Mouse (Mus musculus): ENCODE measurements around the gene Gsto2. TPM values are rescaled to one million over a fixed set of nuclear protein-coding genes. Genes with fewer than 3 reads are reported as not detected.

Gene Gsto2
- polyA plus RNA-seq, 1 experiment from 2014 or later = 1.8 TPM

GRCm38 (mm10) chr19:47853951-47854795 lies 11.2 kb upstream of the Gsto2 start:
- H3K9ac ChIP-seq (ENCODE audit: low read depth, low read length) = peak overlapping the region; percentile 69; the same call in 1 of the 2 replicates

GRCm38 (mm10) chr19:47854796-47855783 lies 10.2 kb upstream of the Gsto2 start, which contains the start of gene Gsto1:
TSS of gene Gsto1 (plus strand) at chr19:47854970.
- Histone ChIP-seq H3K27me3 (ENCODE audit: control insufficient read depth, insufficient read depth, low read length) (no peaks in the 10 kb centered on the region), H3K4me3 (ENCODE audit: low read length) (peak within 1 kb of the TSS; percentile 56), H3K4me1 (ENCODE audit: control insufficient read depth, insufficient read depth, low read length) (peaks cover 8% of the 10 kb centered on the region; the same call in 1 of the 2 replicates), H3K27ac (ENCODE audit: low read depth, low read length) (0 out of 2 replicates have a peak within 1 kb of the TSS, but pooled peaks have one; percentile 30), H3K4me2 (replicated peaks; ENCODE audit: low read depth, low read length) (peak within 1 kb of the TSS; percentile 88), H3K9ac (ENCODE audit: low read depth, low read length) (peak within 1 kb of the TSS; percentile 69), H3K36me3 (ENCODE audit: control insufficient read depth, insufficient read depth, low read length) (peaks cover 7% of the 10 kb centered on the region; the same call in 1 of the 2 replicates), H3K9me3 (ENCODE audit: control insufficient read depth, low read length) (no peaks in the 10 kb centered on the region)
- ATAC-seq (ENCODE audit: low FRiP score, low TSS enrichment) = peak; percentile 98
- under 1% methylated on average over 60 of the region's 60 CpGs for WGBS

More at GRCm38 (mm10) chr19:47853951-47854795, 11.2 kb upstream of the Gsto2 start:
- peak overlapping the region; percentile 56 for H3K4me3 ChIP-seq (ENCODE audit: low read length)
- H3K36me3 ChIP-seq (ENCODE audit: control insufficient read depth, insufficient read depth, low read length) = peaks cover 5% of the 10 kb centered on the region; the same call in 1 of the 2 replicates
- 20% methylated on average over 13 of the region's 13 CpGs for WGBS
- 0 out of 2 replicates have a peak overlapping the region, but pooled peaks have one; percentile 30 for H3K27ac ChIP-seq (ENCODE audit: low read depth, low read length)
- no peaks in the 10 kb centered on the region for H3K9me3 ChIP-seq (ENCODE audit: control insufficient read depth, low read length)
- H3K4me2 ChIP-seq (replicated peaks; ENCODE audit: low read depth, low read length) = peak overlapping the region; percentile 88
- H3K27me3 ChIP-seq (ENCODE audit: control insufficient read depth, insufficient read depth, low read length) = no peaks in the 10 kb centered on the region
- peaks cover 8% of the 10 kb centered on the region; the same call in 1 of the 2 replicates for H3K4me1 ChIP-seq (ENCODE audit: control insufficient read depth, insufficient read depth, low read length)
- ATAC-seq (ENCODE audit: low FRiP score, low TSS enrichment) = peak; percentile 78

GRCm38 (mm10) chr19:47857957-47858942 lies 7.1 kb upstream of the Gsto2 start:
- Histone ChIP-seq H3K27ac (ENCODE audit: low read depth, low read length) (no peak overlapping the region), H3K27me3 (ENCODE audit: control insufficient read depth, insufficient read depth, low read length) (no peaks in the 10 kb centered on the region), H3K4me3 (ENCODE audit: low read length) (no peak overlapping the region), H3K36me3 (ENCODE audit: control insufficient read depth, insufficient read depth, low read length) (peaks cover 16% of the 10 kb centered on the region; the same call in 1 of the 2 replicates), H3K9me3 (ENCODE audit: control insufficient read depth, low read length) (no peaks in the 10 kb centered on the region), H3K9ac (ENCODE audit: low read depth, low read length) (no peak overlapping the region), H3K4me2 (replicated peaks; ENCODE audit: low read depth, low read length) (no peak overlapping the region), H3K4me1 (ENCODE audit: control insufficient read depth, insufficient read depth, low read length) (peaks cover 8% of the 10 kb centered on the region; the same call in 1 of the 2 replicates)
- WGBS = 85% methylated on average over 18 of the region's 18 CpGs
- ATAC-seq (ENCODE audit: low FRiP score, low TSS enrichment) = no peak

- H3K4me1 ChIP-seq (ENCODE audit: control insufficient read depth, insufficient read depth, low read length) = peaks cover 4% of the 10 kb centered on the region; the same call in 1 of the 2 replicates
- no peak overlapping the region for H3K4me3 ChIP-seq (ENCODE audit: low read length)
- no peak overlapping the region for H3K4me2 ChIP-seq (replicated peaks; ENCODE audit: low read depth, low read length)
- no peak overlapping the region for H3K27ac ChIP-seq (ENCODE audit: low read depth, low read length)
- H3K27me3 ChIP-seq (ENCODE audit: control insufficient read depth, insufficient read depth, low read length) = no peaks in the 10 kb centered on the region
- 96% methylated on average over 8 of the region's 8 CpGs for WGBS
- H3K9me3 ChIP-seq (ENCODE audit: control insufficient read depth, low read length) = no peaks in the 10 kb centered on the region
- no peak overlapping the region for H3K9ac ChIP-seq (ENCODE audit: low read depth, low read length)
- ATAC-seq (ENCODE audit: low FRiP score, low TSS enrichment) = no peak
- peaks cover 16% of the 10 kb centered on the region; the same call in 1 of the 2 replicates for H3K36me3 ChIP-seq (ENCODE audit: control insufficient read depth, insufficient read depth, low read length)
Observed at GRCm38 (mm10) chr19:47859180-47859579, 6.2 kb upstream of the Gsto2 start.

GRCm38 (mm10) chr19:47862581-47862980 lies 2.8 kb upstream of the Gsto2 start:
- H3K4me1 ChIP-seq (ENCODE audit: control insufficient read depth, insufficient read depth, low read length) = no peaks in the 10 kb centered on the region
- H3K9me3 ChIP-seq (ENCODE audit: control insufficient read depth, low read length) = no peaks in the 10 kb centered on the region
- H3K36me3 ChIP-seq (ENCODE audit: control insufficient read depth, insufficient read depth, low read length) = peaks cover 16% of the 10 kb centered on the region; the same call in 1 of the 2 replicates
- no peak overlapping the region for H3K4me3 ChIP-seq (ENCODE audit: low read length)
- H3K9ac ChIP-seq (ENCODE audit: low read depth, low read length) = no peak overlapping the region
- H3K27me3 ChIP-seq (ENCODE audit: control insufficient read depth, insufficient read depth, low read length) = no peaks in the 10 kb centered on the region
- H3K4me2 ChIP-seq (replicated peaks; ENCODE audit: low read depth, low read length) = no peak overlapping the region
- no peak for ATAC-seq (ENCODE audit: low FRiP score, low TSS enrichment)
- 92% methylated on average over 3 of the region's 3 CpGs for WGBS
- H3K27ac ChIP-seq (ENCODE audit: low read depth, low read length) = no peak overlapping the region

GRCm38 (mm10) chr19:47864051-47864450 lies 1.3 kb upstream of the Gsto2 start:
- 99% methylated on average over 9 of the region's 9 CpGs for WGBS
- Histone ChIP-seq H3K4me1 (ENCODE audit: control insufficient read depth, insufficient read depth, low read length) (no peaks in the 10 kb centered on the region), H3K9me3 (ENCODE audit: control insufficient read depth, low read length) (no peaks in the 10 kb centered on the region), H3K9ac (ENCODE audit: low read depth, low read length) (no peak overlapping the region), H3K4me2 (replicated peaks; ENCODE audit: low read depth, low read length) (no peak overlapping the region), H3K36me3 (ENCODE audit: control insufficient read depth, insufficient read depth, low read length) (peaks cover 11% of the 10 kb centered on the region; the same call in 1 of the 2 replicates), H3K4me3 (ENCODE audit: low read length) (no peak overlapping the region), H3K27ac (ENCODE audit: low read depth, low read length) (no peak overlapping the region), H3K27me3 (ENCODE audit: control insufficient read depth, insufficient read depth, low read length) (no peaks in the 10 kb centered on the region)
- no peak for ATAC-seq (ENCODE audit: low FRiP score, low TSS enrichment)

GRCm38 (mm10) chr19:47864721-47865120 lies 613 bp upstream of the Gsto2 start:
- peak overlapping the region; percentile 88 for H3K4me2 ChIP-seq (replicated peaks; ENCODE audit: low read depth, low read length)
- peaks cover 11% of the 10 kb centered on the region; the same call in 1 of the 2 replicates for H3K36me3 ChIP-seq (ENCODE audit: control insufficient read depth, insufficient read depth, low read length)
- no peak overlapping the region for H3K9ac ChIP-seq (ENCODE audit: low read depth, low read length)
- H3K4me1 ChIP-seq (ENCODE audit: control insufficient read depth, insufficient read depth, low read length) = no peaks in the 10 kb centered on the region
- no peaks in the 10 kb centered on the region for H3K9me3 ChIP-seq (ENCODE audit: control insufficient read depth, low read length)
- ATAC-seq (ENCODE audit: low FRiP score, low TSS enrichment) = no peak
- 82% methylated on average over 7 of the region's 7 CpGs for WGBS
- no peak overlapping the region for H3K27ac ChIP-seq (ENCODE audit: low read depth, low read length)
- H3K4me3 ChIP-seq (ENCODE audit: low read length) = peak overlapping the region; percentile 66
- no peaks in the 10 kb centered on the region for H3K27me3 ChIP-seq (ENCODE audit: control insufficient read depth, insufficient read depth, low read length)

Measured in kidney, embryonic 14.5 days (tissue).